Mouse (Mus musculus) NIH3T3 (cell line): ENCODE data around the gene Cyp2t4.

Experiments
- DNase-seq: peaks from one replicate; pipeline ENCODE4 v3.0.0-alpha.2; 2012; ENCODE audit warnings: low read depth

The Cyp2t4 gene

GRCm38 (mm10) chr7:27161744-27162143 lies 8.2 kb downstream of the Cyp2t4 start:
- DNase-seq = peak; percentile 52

DNA sequence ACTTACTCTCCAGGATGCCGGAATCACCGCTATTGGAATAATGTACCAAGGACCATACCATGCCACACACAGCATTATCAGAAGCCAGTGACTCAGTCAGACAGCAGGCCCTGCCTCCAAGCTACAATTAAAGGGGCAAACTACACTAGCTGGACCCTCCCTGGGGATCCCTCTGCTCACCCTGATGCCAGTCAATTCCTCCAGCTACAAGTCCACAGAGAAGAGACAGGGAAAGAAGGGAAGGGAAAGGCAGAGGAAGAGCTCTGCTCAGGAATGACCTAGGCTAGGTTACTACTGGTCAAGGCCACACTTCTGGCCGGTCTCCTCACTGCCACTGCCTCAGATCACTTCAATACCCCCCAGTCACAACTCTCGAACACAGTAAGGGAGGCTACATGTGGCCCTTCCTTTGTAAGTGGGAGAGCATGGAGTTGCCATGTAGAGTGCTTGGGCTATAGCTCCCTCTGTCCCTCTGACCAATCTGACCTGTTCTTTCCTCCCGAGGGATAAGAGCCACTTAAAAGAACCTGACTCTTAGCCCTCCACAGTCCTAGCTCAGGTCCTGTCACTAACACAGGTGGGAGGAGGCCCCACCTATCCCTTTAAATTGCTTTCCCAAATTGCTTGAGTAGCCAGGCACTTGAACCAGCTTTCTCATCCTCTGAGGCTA lies 9.4 kb downstream of the Cyp2t4 start:
- no peak for DNase-seq

GRCm38 (mm10) chr7:27163450-27163805 lies 9.9 kb downstream of the Cyp2t4 start:
- DNase-seq = no peak

DNA sequence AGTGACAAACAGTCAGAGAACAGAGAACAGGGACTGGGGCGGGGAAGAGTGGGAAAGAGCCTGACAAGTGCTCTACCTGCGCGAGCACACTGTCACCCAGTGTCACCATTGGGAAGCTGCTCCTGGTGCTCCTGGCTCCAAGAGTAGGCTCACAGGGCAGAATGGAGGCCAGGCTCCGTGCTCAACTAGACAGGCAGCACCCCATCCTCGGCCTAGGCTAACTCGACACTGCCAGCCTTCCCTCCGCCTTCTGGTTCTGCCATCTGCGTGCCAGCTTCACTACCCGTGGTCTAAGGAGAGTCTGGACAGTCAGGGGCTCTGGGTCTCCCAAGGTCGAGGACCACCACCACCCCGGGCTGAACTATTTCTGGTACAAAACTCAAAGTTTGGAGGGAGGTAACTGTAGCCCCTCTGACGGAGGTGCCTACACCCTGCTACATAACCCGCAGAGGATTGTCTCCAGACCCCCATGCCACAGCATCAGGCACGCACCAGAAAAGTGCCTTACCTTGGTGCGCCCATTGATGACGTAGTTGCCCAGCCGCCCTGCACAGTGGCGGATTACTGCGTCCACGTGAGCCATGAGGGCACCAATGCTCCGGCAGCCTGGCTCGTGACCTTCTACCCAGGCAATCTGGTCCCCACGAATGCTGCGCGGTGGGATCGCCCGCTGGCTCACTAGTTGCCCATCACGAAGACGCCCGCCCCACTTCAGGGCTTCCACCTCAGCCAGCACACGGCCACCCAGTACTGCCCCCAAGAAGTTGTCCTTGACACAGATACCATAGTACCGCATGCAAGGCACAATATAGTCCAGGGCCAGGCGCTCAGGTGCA lies 10.8 kb downstream of the Cyp2t4 start:
- no peak for DNase-seq

DNA sequence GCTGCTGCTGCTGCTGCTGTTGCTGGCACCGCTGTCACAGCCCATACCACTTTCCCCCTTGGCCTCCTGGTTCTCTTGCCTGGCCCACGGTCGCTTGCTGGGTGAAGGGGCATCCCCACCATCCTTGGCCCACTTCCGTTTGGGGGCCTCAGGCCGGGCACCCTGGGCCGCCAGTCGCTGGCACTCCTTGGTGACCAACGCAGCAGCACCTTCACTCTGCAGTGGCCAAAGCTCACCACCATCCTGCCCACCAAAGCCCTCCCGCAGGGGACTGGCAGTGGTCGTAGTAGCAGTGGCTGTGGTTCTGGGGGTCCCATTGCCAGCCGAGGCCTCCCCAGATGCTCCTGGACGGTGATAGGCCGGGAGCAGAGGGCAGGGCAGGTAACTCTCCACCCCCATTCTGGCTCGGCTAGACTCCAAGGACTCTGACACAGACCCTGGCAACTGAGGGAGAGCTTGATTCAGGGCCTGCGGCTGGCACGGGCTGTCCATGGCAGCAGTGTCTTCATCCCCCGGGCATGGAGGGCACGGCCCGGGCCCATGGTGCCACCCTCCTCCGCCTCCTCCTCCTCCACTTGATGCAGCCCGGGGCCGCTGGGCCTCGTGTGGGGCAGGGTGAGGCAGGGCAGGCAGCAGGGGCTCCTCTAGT lies 11.6 kb downstream of the Cyp2t4 start:
- no peak for DNase-seq

GRCm38 (mm10) chr7:27165696-27166095 lies 12.2 kb downstream of the Cyp2t4 start:
- no peak for DNase-seq

DNA sequence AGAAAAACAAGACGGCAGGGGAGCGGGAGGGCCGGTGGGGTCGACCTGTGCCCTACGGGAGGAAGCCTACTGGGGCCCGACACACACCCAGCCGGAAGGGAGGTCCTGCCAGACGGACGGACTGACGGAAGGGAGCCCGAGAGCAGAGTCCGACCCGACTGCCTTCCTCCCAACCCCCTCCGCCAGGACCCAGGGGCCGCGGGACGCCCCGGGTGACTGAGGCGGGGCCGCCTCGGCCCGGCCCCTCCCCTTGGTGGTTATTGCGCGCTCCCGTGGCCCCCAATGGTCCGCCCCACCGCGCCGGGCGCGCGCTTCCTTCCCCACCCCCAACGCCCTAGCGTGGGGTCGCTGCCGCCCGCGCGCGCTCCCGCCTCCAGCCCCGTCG lies 12.7 kb downstream of the Cyp2t4 start:
- DNase-seq = peak; percentile 93

- DNase-seq = peak; percentile 97
Observed at GRCm38 (mm10) chr7:27166614-27167474, 13.3 kb downstream of the Cyp2t4 start, which contains the start of gene Egln2. Gene Egln2 (minus strand): TSS chr7:27166802.

GRCm38 (mm10) chr7:27167475-27168094 lies 14.1 kb downstream of the Cyp2t4 start:
- DNase-seq = no peak

- no peak for DNase-seq
Observed at GRCm38 (mm10) chr7:27168371-27168770, 14.9 kb downstream of the Cyp2t4 start.

DNA sequence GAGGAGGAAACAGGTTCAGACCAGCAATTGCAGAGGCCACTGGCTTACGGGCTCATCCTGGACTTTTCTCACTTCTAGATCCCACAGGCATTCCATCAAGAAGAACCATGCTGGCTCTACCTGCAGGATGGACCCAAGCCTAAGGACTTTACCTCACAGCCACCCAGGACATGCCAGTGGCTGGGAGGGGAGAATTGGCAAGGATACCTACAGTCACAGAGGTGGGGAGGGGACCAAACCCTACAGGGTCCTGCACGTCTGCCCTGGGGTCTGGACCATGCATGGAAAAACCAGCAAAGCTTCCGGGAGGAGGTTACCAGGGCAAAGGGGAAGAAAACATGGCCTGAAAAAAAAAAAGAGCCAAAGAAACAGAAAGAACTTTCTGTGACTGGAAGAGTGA lies 17.5 kb downstream of the Cyp2t4 start:
- no peak for DNase-seq

DNA sequence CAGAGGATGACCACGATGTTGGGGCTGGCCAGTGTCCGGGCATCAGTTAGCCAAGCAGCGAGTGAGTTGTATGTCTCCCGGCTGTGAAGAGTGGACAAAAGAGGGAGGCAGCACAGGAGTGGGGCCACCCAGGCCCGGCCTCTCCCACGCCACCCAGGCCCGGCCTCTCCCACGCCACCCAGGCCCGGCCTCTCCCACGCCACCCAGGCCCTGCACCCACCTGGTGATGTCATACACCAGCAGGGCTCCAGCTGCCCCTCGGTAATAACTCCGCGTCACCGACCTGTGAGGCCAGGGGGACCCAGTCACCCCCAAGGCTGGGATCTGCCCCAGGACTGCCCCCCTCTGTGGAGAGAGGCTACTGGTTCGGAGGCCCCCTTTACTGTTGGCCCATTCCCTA lies 21.0 kb downstream of the Cyp2t4 start:
- no peak for DNase-seq

DNA sequence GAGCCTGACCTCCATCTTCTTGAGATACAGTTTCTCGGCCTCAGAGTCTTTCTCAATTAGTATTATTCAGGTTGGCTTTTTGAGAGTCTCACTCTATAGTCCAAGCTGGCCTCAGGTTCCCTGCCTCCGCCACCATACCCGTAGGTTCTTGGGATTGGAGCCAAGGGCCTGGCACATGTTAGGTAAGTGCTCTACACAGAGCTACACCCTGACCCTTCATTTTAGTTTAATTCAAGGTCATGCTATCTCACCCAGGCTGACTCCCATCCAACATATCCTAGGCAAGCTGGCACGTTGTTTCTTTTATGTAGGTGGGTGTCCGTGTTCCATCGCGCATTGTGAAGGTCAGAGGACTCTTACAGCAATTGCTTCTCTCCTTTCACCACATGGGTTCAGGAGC lies 21.4 kb downstream of the Cyp2t4 start:
- DNase-seq = no peak

- no peak for DNase-seq
Observed at GRCm38 (mm10) chr7:27177942-27178323, 24.4 kb downstream of the Cyp2t4 start.

GRCm38 (mm10) chr7:27178324-27179216 lies 25.1 kb downstream of the Cyp2t4 start, which contains the start of gene Rab4b:
Gene Rab4b (minus strand): TSS chr7:27178896.
- peak; percentile 100 for DNase-seq

DNA sequence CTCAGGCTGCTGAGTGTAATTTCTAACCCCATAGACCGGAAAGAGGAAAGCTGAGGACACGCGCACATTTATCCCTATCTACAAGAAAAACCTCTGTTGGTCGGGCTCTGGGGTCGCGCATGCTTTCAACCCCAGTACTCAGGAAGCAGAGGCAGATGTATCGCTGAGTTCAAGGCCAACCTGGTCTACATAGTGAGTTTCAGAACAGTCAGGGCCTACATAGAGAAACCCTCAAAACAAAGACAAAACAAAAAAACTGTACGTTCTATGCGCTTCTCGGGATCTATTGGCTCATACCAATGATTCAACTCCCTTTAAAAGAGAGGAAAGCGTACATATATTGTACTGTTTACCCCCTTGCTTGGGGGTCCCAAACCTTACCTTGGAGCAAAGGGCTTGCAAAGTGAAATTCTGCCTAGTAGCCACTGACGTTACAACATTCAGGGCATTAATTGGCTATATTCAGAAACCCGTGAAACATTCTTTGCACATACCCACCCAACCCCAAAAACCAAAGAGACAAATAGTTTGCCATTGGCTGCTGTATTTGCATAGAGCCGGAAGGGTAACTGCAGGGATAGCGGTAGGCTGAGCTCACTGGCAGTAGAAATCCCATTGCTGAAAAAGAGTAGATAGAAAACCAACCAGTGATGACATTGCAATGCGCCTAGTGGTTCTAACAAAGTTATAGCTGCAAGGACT lies 25.9 kb downstream of the Cyp2t4 start:
- DNase-seq = no peak

- DNase-seq = no peak
Observed at GRCm38 (mm10) chr7:27180036-27180435, 26.5 kb downstream of the Cyp2t4 start.

DNA sequence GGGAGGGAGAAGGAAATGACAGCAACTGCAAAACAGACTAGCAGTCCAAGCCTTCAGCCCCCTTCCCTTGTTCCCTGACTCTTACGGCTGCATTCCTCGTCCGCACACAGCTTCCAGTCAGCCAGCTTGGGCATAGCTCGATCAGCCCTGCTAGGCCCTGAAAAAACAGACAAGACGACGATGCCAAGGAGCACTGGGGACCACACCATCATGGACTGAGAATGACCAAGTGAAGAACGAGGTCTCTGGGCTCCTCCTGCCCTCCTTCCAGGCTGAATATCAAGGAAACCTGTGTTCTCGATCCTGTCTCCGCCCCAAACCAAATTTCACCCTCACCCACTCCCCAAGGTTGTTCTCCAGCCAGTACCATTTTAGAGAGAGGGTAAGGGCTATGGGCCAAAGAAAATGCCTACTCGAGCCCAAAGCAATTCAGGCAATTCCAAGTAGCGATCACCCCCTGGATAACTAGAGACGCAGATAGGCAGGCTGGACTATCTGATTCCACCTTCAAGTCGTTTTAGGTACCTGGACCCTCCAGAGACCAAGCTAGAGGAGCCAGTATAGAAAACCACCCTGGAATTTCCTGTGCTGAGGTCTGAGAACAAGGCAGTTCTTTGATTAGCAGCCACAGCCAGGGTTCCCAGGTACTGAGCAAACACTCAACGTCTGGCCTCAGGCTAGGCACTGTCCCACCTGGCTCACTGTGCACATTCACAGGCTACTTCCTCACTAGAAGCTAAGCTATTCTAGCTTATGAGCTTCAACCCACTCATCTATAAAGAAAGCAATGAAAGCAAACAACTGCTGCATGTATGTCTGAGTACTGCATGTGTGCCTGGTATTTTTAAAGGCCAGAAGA lies 27.6 kb downstream of the Cyp2t4 start, which contains the start of the genes Gm21983 and Mia:
Gene Gm21983 (minus strand): TSS at position 250 of the 859 bp plus-strand sequence.
Gene Mia (minus strand): TSS at position 321 of the 859 bp plus-strand sequence.
- DNase-seq = no peak

GRCm38 (mm10) chr7:27182498-27182897 lies 29.0 kb downstream of the Cyp2t4 start:
- DNase-seq = no peak
